Mouse (Mus musculus): ENCODE data around the gene Gmfg. TPM values are rescaled to one million over a fixed set of nuclear protein-coding genes. Genes with fewer than 3 reads are reported as not detected.
A peak's percentile ranks its signal among the peaks of the same experiment; 100 is the strongest.

Gmfg gene
- total and polyA plus RNA-seq, 2 experiments from 2014 or later: 4.0 to 4.3 TPM

DNA sequence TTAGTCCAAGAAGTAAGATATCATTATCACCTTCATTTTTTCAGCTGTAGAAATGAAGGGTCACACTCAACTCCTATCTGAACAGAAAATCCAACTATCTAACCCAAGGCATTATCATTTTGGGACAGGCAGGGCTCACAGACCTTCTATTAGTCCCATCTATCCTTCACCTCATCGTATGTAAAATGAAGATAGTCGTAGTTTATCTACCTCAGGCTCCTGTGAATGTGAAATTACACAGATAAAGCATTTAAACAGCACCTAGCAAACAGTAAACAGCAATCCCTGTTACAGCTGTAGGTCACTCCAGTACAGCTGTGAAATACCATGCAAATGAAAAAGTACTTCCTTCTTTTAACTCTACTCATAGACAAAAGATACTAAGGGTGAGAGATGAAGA, 5.0 kb upstream of the Gmfg start:
- TF ChIP-seq CTCF (IDR thresholded peaks at IDR 0.05): no peak
- no peak overlapping the region for H3K4me3 ChIP-seq (ENCODE audit: low read depth, low read length)
- 98% methylated on average over 2 of the region's 2 CpGs for WGBS
- DNase-seq (ENCODE audit: low spot score): no peak
- no peak overlapping the region; the same call in 1 of the 2 replicates for H3K9ac ChIP-seq (replicated peaks; ENCODE audit: low read length, poor library complexity, severe bottlenecking)
- ATAC-seq (ENCODE audit: low FRiP score): no peak
- H3K9me3 ChIP-seq (ENCODE audit: low read length): no peaks in the 10 kb centered on the region
- H3K4me1 ChIP-seq (ENCODE audit: insufficient read depth, low read length): peaks cover 6% of the 10 kb centered on the region; the same call in 1 of the 2 replicates
- peaks cover 10% of the 10 kb centered on the region; the same call in 1 of the 2 replicates for H3K36me3 ChIP-seq (ENCODE audit: insufficient read depth, low read length)
- no peak overlapping the region for H3K27ac ChIP-seq (ENCODE audit: low read depth, low read length)
- H3K4me2 ChIP-seq (ENCODE audit: low read depth, low read length, poor library complexity, severe bottlenecking): no peak overlapping the region
- H3K27me3 ChIP-seq (ENCODE audit: insufficient read depth, low read length): no peaks in the 10 kb centered on the region

DNA sequence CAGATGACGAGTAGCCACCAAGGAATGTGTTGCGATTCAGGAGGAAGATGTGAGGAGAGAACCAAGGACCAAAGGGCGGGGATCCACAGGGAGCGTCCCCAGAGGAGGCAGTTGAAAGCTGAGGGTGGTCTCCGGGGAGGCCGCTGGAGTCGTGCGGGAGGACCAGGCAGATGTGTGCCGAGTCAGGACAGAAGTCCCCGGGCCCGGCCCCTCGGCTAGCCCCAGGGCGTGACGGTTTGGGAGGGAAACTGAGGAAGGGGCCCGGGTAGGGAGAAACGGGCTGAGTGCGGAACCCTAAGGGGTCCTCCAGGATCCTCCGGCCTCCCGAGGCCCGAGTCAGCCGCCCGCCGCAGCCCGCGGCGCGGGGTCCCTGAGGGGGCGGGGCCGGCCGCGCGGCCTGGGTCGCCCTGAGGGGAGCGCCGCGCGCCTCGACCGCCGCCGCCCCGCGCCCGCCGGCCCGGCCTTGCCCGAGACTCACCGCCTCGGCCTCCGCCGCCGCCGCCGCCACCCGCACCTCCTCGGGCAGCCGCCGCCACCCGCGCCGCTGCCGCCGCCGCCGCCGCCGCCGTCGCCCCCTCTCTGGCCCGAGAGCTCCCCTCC, 1.5 kb upstream of the Gmfg start:
- ATAC-seq (ENCODE audit: low FRiP score): peak; percentile 24
- no peaks in the 10 kb centered on the region for H3K27me3 ChIP-seq (ENCODE audit: insufficient read depth, low read length)
- peak overlapping the region; percentile 89 for H3K4me2 ChIP-seq (ENCODE audit: low read depth, low read length, poor library complexity, severe bottlenecking)
- H3K27ac ChIP-seq (ENCODE audit: low read depth, low read length): peak overlapping the region; percentile 59
- H3K4me1 ChIP-seq (ENCODE audit: insufficient read depth, low read length): peaks cover 6% of the 10 kb centered on the region; the same call in 1 of the 2 replicates
- no peak for TF ChIP-seq CTCF (IDR thresholded peaks at IDR 0.05)
- WGBS: under 1% methylated on average over 23 of the region's 70 CpGs
- peak overlapping the region; percentile 77 for H3K4me3 ChIP-seq (ENCODE audit: low read depth, low read length)
- H3K9ac ChIP-seq (replicated peaks; ENCODE audit: low read length, poor library complexity, severe bottlenecking): peak overlapping the region; percentile 86
- peaks cover 7% of the 10 kb centered on the region; the same call in 1 of the 2 replicates for H3K36me3 ChIP-seq (ENCODE audit: insufficient read depth, low read length)
- H3K9me3 ChIP-seq (ENCODE audit: low read length): no peaks in the 10 kb centered on the region
- DNase-seq (ENCODE audit: low spot score): peak; percentile 15

- Histone ChIP-seq H3K36me3 (ENCODE audit: insufficient read depth, low read length) (peaks cover 5% of the 10 kb centered on the region; the same call in 1 of the 2 replicates), H3K27me3 (ENCODE audit: insufficient read depth, low read length) (no peaks in the 10 kb centered on the region), H3K4me1 (ENCODE audit: insufficient read depth, low read length) (peaks cover 6% of the 10 kb centered on the region; the same call in 1 of the 2 replicates), H3K9me3 (ENCODE audit: low read length) (no peaks in the 10 kb centered on the region), H3K27ac (ENCODE audit: low read depth, low read length) (peak overlapping the region; percentile 77), H3K9ac (replicated peaks; ENCODE audit: low read length, poor library complexity, severe bottlenecking) (peak overlapping the region; percentile 86), H3K4me2 (ENCODE audit: low read depth, low read length, poor library complexity, severe bottlenecking) (peak overlapping the region; percentile 89), H3K4me3 (ENCODE audit: low read depth, low read length) (peak overlapping the region; percentile 77)
- ATAC-seq (ENCODE audit: low FRiP score) (peak; percentile 99), DNase-seq (ENCODE audit: low spot score) (peak; percentile 99)
- WGBS: 0% methylated on average over 42 of the region's 64 CpGs
- TF ChIP-seq CTCF (IDR thresholded peaks at IDR 0.05): peak; percentile 75
These were observed 859 bp upstream of the Gmfg start for GRCm38 (mm10) chr7:28436271-28436904.

DNA sequence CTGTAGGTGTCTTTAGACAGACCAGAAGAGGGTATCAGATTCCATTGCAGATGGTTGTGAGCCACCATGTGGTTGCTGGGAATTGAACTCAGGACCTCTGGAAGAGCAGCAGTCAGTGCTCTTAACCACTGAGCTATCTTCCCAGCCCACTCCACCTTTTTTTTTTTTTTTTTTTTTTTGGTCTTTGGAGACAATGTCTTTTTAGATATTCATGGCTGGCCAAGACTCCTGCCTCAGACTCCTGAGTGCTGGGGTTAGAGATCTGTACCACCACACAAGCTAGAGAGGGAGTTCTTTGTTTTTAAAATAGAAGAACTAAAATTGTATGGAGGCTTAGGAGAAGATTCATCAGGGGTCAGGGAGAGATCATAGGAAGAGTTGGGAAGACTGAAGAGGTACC, 717 bp downstream of the Gmfg start:
- Histone ChIP-seq H3K27me3 (ENCODE audit: insufficient read depth, low read length) (no peaks in the 10 kb centered on the region), H3K36me3 (ENCODE audit: insufficient read depth, low read length) (no peaks in the 10 kb centered on the region), H3K9me3 (ENCODE audit: low read length) (no peaks in the 10 kb centered on the region), H3K27ac (ENCODE audit: low read depth, low read length) (no peak overlapping the region), H3K4me3 (ENCODE audit: low read depth, low read length) (no peak overlapping the region), H3K4me2 (ENCODE audit: low read depth, low read length, poor library complexity, severe bottlenecking) (no peak overlapping the region), H3K4me1 (ENCODE audit: insufficient read depth, low read length) (peaks cover 6% of the 10 kb centered on the region; the same call in 1 of the 2 replicates), H3K9ac (replicated peaks; ENCODE audit: low read length, poor library complexity, severe bottlenecking) (no peak overlapping the region)
- no peak for TF ChIP-seq CTCF (IDR thresholded peaks at IDR 0.05)
- no peak for DNase-seq (ENCODE audit: low spot score)
- ATAC-seq (ENCODE audit: low FRiP score): no peak

- DNase-seq (ENCODE audit: low spot score): no peak
- Histone ChIP-seq H3K36me3 (ENCODE audit: insufficient read depth, low read length) (no peaks in the 10 kb centered on the region), H3K4me1 (ENCODE audit: insufficient read depth, low read length) (peaks cover 6% of the 10 kb centered on the region; the same call in 1 of the 2 replicates), H3K27me3 (ENCODE audit: insufficient read depth, low read length) (no peaks in the 10 kb centered on the region), H3K4me3 (ENCODE audit: low read depth, low read length) (no peak overlapping the region), H3K9ac (replicated peaks; ENCODE audit: low read length, poor library complexity, severe bottlenecking) (no peak overlapping the region), H3K4me2 (ENCODE audit: low read depth, low read length, poor library complexity, severe bottlenecking) (no peak overlapping the region), H3K27ac (ENCODE audit: low read depth, low read length) (no peak overlapping the region), H3K9me3 (ENCODE audit: low read length) (no peaks in the 10 kb centered on the region)
- 90% methylated on average over 2 of the region's 2 CpGs for WGBS
- no peak for TF ChIP-seq CTCF (IDR thresholded peaks at IDR 0.05)
- no peak for ATAC-seq (ENCODE audit: low FRiP score)
These were observed 1.5 kb downstream of the Gmfg start for GRCm38 (mm10) chr7:28438771-28439170.

DNA sequence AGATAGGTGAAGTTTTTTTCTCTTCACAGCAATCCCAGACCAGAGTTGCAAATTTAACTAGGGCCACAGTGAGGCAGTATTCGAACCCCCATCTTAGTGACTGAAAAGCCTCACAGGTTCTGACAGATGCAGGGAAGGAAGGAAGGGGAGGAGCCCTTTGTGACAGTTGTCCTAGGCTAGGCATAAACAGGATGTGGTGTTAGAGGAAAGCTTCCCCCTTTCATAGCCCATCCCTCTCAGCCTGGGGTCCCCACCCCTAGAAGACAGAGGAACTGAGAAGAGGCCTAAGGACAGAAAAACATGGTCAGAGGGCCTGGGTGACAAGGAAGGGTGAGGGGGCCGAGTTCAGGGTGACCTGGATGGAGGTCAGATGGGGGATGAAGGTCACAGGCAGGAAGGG, 3.5 kb downstream of the Gmfg start:
- no peaks in the 10 kb centered on the region for H3K27me3 ChIP-seq (ENCODE audit: insufficient read depth, low read length)
- no peak for ATAC-seq (ENCODE audit: low FRiP score)
- no peaks in the 10 kb centered on the region for H3K9me3 ChIP-seq (ENCODE audit: low read length)
- no peaks in the 10 kb centered on the region for H3K36me3 ChIP-seq (ENCODE audit: insufficient read depth, low read length)
- no peak overlapping the region for H3K9ac ChIP-seq (replicated peaks; ENCODE audit: low read length, poor library complexity, severe bottlenecking)
- no peak overlapping the region for H3K27ac ChIP-seq (ENCODE audit: low read depth, low read length)
- no peak for DNase-seq (ENCODE audit: low spot score)
- no peak overlapping the region for H3K4me3 ChIP-seq (ENCODE audit: low read depth, low read length)
- TF ChIP-seq CTCF (IDR thresholded peaks at IDR 0.05): no peak; the same call in 1 of the 2 replicates
- H3K4me2 ChIP-seq (ENCODE audit: low read depth, low read length, poor library complexity, severe bottlenecking): no peak overlapping the region
- no peaks in the 10 kb centered on the region for H3K4me1 ChIP-seq (ENCODE audit: insufficient read depth, low read length)
- 57% methylated on average over 2 of the region's 2 CpGs for WGBS

Data from midbrain, postnatal 0 days (tissue).